Mouse (Mus musculus) skeletal muscle tissue, adult 2 months (tissue): ENCODE data around the gene Them4.
A peak's percentile ranks its signal among the peaks of the same experiment; 100 is the strongest.

Experiments used
- DNase-seq: peaks from one replicate; pipeline ENCODE4 v3.0.0-alpha.2; 2012; ENCODE audit warnings: low read depth, low spot score

The Them4 gene

GRCm38 (mm10) chr3:94367511-94367910 is 57.6 kb downstream of the Them4 start:
- no peak for DNase-seq

GRCm38 (mm10) chr3:94368631-94369030 is 58.7 kb downstream of the Them4 start:
- DNase-seq = no peak

GRCm38 (mm10) chr3:94369709-94370108 is 59.8 kb downstream of the Them4 start:
- no peak for DNase-seq

- DNase-seq = peak; percentile 95
These were observed 61.7 kb downstream of the Them4 start for GRCm38 (mm10) chr3:94371637-94372036.

GRCm38 (mm10) chr3:94372038-94372437 is 62.1 kb downstream of the Them4 start:
- DNase-seq = no peak

- peak; percentile 80 for DNase-seq
These were observed 62.8 kb downstream of the Them4 start, which contains the start of gene Rorc for GRCm38 (mm10) chr3:94372641-94373040. TSS of gene Rorc (plus strand) at chr3:94372794.

GRCm38 (mm10) chr3:94373090-94373489 is 63.2 kb downstream of the Them4 start:
- DNase-seq = peak; percentile 47

- peak; percentile 77 for DNase-seq
These were observed 63.7 kb downstream of the Them4 start for GRCm38 (mm10) chr3:94373597-94374011.

GRCm38 (mm10) chr3:94374636-94375035 is 64.7 kb downstream of the Them4 start:
- DNase-seq = peak; percentile 43

GRCm38 (mm10) chr3:94375146-94375545 is 65.3 kb downstream of the Them4 start:
- DNase-seq = no peak

- no peak for DNase-seq
These were observed 66.0 kb downstream of the Them4 start for GRCm38 (mm10) chr3:94375861-94376260.

GRCm38 (mm10) chr3:94377028-94377923 is 67.4 kb downstream of the Them4 start:
- DNase-seq = no peak

- DNase-seq = no peak
These were observed 70.1 kb downstream of the Them4 start for GRCm38 (mm10) chr3:94379831-94380510.
